Mouse (Mus musculus) 3T3-L1 (cell line): ENCODE results near the gene Sv2a.

Experiments
- DNase-seq: peaks from one replicate; pipeline ENCODE4 v3.0.0-alpha.2; 2015; ENCODE audit warnings: low read depth, low spot score

Gene Sv2a

GRCm38 (mm10) chr3:96180727-96181477 is at the start of gene Sv2a:
Gene Sv2a (plus strand): TSS chr3:96181151.
- no peak for DNase-seq

- DNase-seq: no peak
Measured at GRCm38 (mm10) chr3:96132478-96132877, 48.5 kb upstream of the Sv2a start.

GRCm38 (mm10) chr3:96133327-96133905 is 47.5 kb upstream of the Sv2a start:
- peak; percentile 62 for DNase-seq

GRCm38 (mm10) chr3:96135011-96135410 is 45.9 kb upstream of the Sv2a start:
- peak; percentile 75 for DNase-seq

GRCm38 (mm10) chr3:96147950-96148349 is 33.0 kb upstream of the Sv2a start:
- DNase-seq: peak; percentile 86

GRCm38 (mm10) chr3:96151836-96152235 is 29.1 kb upstream of the Sv2a start:
- no peak for DNase-seq

- DNase-seq: no peak
Measured at GRCm38 (mm10) chr3:96152611-96153010, 28.3 kb upstream of the Sv2a start.

GRCm38 (mm10) chr3:96155501-96155900 is 25.4 kb upstream of the Sv2a start:
- no peak for DNase-seq

GRCm38 (mm10) chr3:96159820-96160219 is 21.1 kb upstream of the Sv2a start:
- no peak for DNase-seq

GRCm38 (mm10) chr3:96160222-96160802 is 20.6 kb upstream of the Sv2a start:
- DNase-seq: peak; percentile 96

- DNase-seq: peak; percentile 96
Measured at GRCm38 (mm10) chr3:96160803-96161516, 20.0 kb upstream of the Sv2a start.

GRCm38 (mm10) chr3:96161869-96162840 is 18.8 kb upstream of the Sv2a start, which contains the start of gene Mtmr11:
Gene Mtmr11 (plus strand): TSS chr3:96162004.
- DNase-seq: peak; percentile 72

- no peak for DNase-seq
Measured at GRCm38 (mm10) chr3:96163040-96163439, 17.9 kb upstream of the Sv2a start.

GRCm38 (mm10) chr3:96168466-96169158 is 12.3 kb upstream of the Sv2a start:
- DNase-seq: no peak

GRCm38 (mm10) chr3:96170276-96170675 is 10.7 kb upstream of the Sv2a start:
- DNase-seq: no peak

- no peak for DNase-seq
Measured at GRCm38 (mm10) chr3:96170976-96171545, 9.9 kb upstream of the Sv2a start.

GRCm38 (mm10) chr3:96171583-96172196 is 9.3 kb upstream of the Sv2a start:
- no peak for DNase-seq

- peak; percentile 91 for DNase-seq
Measured at GRCm38 (mm10) chr3:96172197-96173178, 8.5 kb upstream of the Sv2a start, which contains the start of gene Sf3b4. Gene Sf3b4 (plus strand): TSS chr3:96172332.
